Mouse (Mus musculus) embryonic facial prominence, embryonic 11.5 days (tissue): ENCODE data around the gene Epb41l3. TPM values are rescaled to one million over a fixed set of nuclear protein-coding genes. Genes with fewer than 3 reads are reported as not detected.

ENCODE experiments used
- ATAC-seq: fragments of 200-750 bp; cut with Nextera tagmentation; replicated peaks from 2 replicates; pipeline ENCODE4 v1.8.0; 2017; ENCODE audit warnings: low read depth; ENCODE audit not compliant: insufficient number of reproducible peaks, low FRiP score, low TSS enrichment
- DNase-seq: peaks from one replicate; pipeline ENCODE4 v3.0.0-alpha.2; 2015; ENCODE audit warnings: low spot score
- H3K27ac ChIP-seq: fragments of 300-500 bp; sonication (generic); replicated peaks from 2 replicates; pipeline ENCODE4 v1.5.1; 2014; ENCODE audit warnings: mild to moderate bottlenecking, low read depth, low read length, control low read depth
- H3K27me3 ChIP-seq: fragments of 300-500 bp; sonication (generic); 2 replicates; pipeline ENCODE4 v1.6.1; 2014; ENCODE audit warnings: mild to moderate bottlenecking, low read length, moderate library complexity, mixed read lengths; ENCODE audit not compliant: control insufficient read depth, insufficient read depth
- H3K36me3 ChIP-seq: fragments of 300-500 bp; sonication (generic); replicated peaks from 2 replicates; pipeline ENCODE4 v1.6.1; 2014; ENCODE audit warnings: low read depth, mild to moderate bottlenecking, low read length, moderate library complexity, mixed read lengths; ENCODE audit not compliant: control insufficient read depth, insufficient read depth
- H3K4me1 ChIP-seq: fragments of 300-500 bp; sonication (generic); 2 replicates; pipeline ENCODE4 v1.6.1; 2014; ENCODE audit warnings: low read length, mixed read lengths; ENCODE audit not compliant: control insufficient read depth, insufficient read depth
- H3K4me2 ChIP-seq: fragments of 300-500 bp; sonication (generic); 2 replicates; pipeline ENCODE4 v1.6.1; 2014; ENCODE audit warnings: low read depth, mild to moderate bottlenecking, control low read depth, low read length, moderate library complexity
- H3K4me3 ChIP-seq: fragments of 300-500 bp; sonication (generic); 2 replicates; pipeline ENCODE4 v1.5.1; 2014; ENCODE audit warnings: low read depth, low read length, control low read depth
- H3K9ac ChIP-seq: fragments of 300-500 bp; sonication (generic); replicated peaks from 2 replicates; pipeline ENCODE4 v1.6.1; 2014; ENCODE audit warnings: mild to moderate bottlenecking, control low read depth, low read length
- H3K9me3 ChIP-seq: fragments of 300-500 bp; sonication (generic); replicated peaks from 2 replicates; pipeline ENCODE4 v1.6.1; 2016; ENCODE audit warnings: mild to moderate bottlenecking, low read length, inconsistent platforms, mixed read lengths; ENCODE audit not compliant: control insufficient read depth
- WGBS: fragments of 180-500 bp; shearing (Covaris S2); extraction: QIAGEN DNeasy Blood & Tissue Kit; methylation state at CpG from one replicate; pipeline ENCODE4 v1.1.7; 2014; 5-methylcytosine and 5-hydroxymethylcytosine counted together
- polyA plus RNA-seq: library from polyadenylated mRNA; unstranded; fragments of >200 nt; fragmentation: Nextera tagmentation; extraction: Ambion mirVana; gene quantifications from 2 replicates; pipeline ENCODE4 v1.2.1, GENCODE M21; 2014

Gene Epb41l3
- 124 and 136 TPM in 2 replicates for polyA plus RNA-seq

GRCm38 (mm10) chr17:69075501-69076237 is at the start of gene Epb41l3:
TSS of gene Epb41l3 (plus strand) at chr17:69075683.
- under 1% methylated on average over 47 of the region's 47 CpGs for WGBS
- no peaks in the 10 kb centered on the region; the same call in 1 of the 2 replicates for H3K4me1 ChIP-seq
- DNase-seq (peak; percentile 88), ATAC-seq (peak; percentile 91)
- H3K36me3 ChIP-seq = no peaks in the 10 kb centered on the region
- H3K27ac ChIP-seq = no peak within 1 kb of the TSS
- peak within 1 kb of the TSS; percentile 44 for H3K4me3 ChIP-seq
- peak within 1 kb of the TSS; percentile 99 for H3K4me2 ChIP-seq
- peak within 1 kb of the TSS; percentile 34; the same call in 1 of the 2 replicates for H3K9ac ChIP-seq
- H3K9me3 ChIP-seq = no peaks in the 10 kb centered on the region
- H3K27me3 ChIP-seq = peaks cover 35% of the 10 kb centered on the region

- no peak overlapping the region for H3K4me2 ChIP-seq
- ATAC-seq (no peak), DNase-seq (no peak)
- WGBS = 74% methylated on average over 12 of the region's 12 CpGs
- H3K27me3 ChIP-seq = no peaks in the 10 kb centered on the region
- no peak overlapping the region for H3K27ac ChIP-seq
- 0 out of 2 replicates have a peak, but pooled peaks cover 3% of the 10 kb centered on the region for H3K9me3 ChIP-seq
- H3K4me1 ChIP-seq = no peaks in the 10 kb centered on the region
- H3K36me3 ChIP-seq = no peaks in the 10 kb centered on the region
- H3K4me3 ChIP-seq = no peak overlapping the region
- H3K9ac ChIP-seq = no peak overlapping the region
Measured at GRCm38 (mm10) chr17:69038760-69039675, 36.5 kb upstream of the Epb41l3 start.

GRCm38 (mm10) chr17:69041516-69041915 is 34.0 kb upstream of the Epb41l3 start:
- Histone ChIP-seq H3K27ac (no peak overlapping the region), H3K4me1 (no peaks in the 10 kb centered on the region), H3K9ac (no peak overlapping the region), H3K4me3 (no peak overlapping the region), H3K4me2 (no peak overlapping the region), H3K9me3 (0 out of 2 replicates have a peak, but pooled peaks cover 3% of the 10 kb centered on the region), H3K36me3 (no peaks in the 10 kb centered on the region), H3K27me3 (no peaks in the 10 kb centered on the region)
- no peak for ATAC-seq
- 86% methylated on average over 4 of the region's 4 CpGs for WGBS
- DNase-seq = no peak

GRCm38 (mm10) chr17:69048826-69049225 is 26.7 kb upstream of the Epb41l3 start:
- WGBS = 85% methylated on average over 3 of the region's 3 CpGs
- ATAC-seq = no peak

GRCm38 (mm10) chr17:69054029-69054428 is 21.5 kb upstream of the Epb41l3 start:
- Histone ChIP-seq H3K36me3 (no peaks in the 10 kb centered on the region), H3K4me3 (no peak overlapping the region), H3K27me3 (no peaks in the 10 kb centered on the region), H3K4me1 (no peaks in the 10 kb centered on the region), H3K9ac (no peak overlapping the region), H3K4me2 (no peak overlapping the region), H3K27ac (no peak overlapping the region), H3K9me3 (no peaks in the 10 kb centered on the region)
- no peak for DNase-seq
- no peak for ATAC-seq
- 85% methylated on average over 4 of the region's 4 CpGs for WGBS

More at GRCm38 (mm10) chr17:69048826-69049225, 26.7 kb upstream of the Epb41l3 start:
- Histone ChIP-seq H3K36me3 (no peaks in the 10 kb centered on the region), H3K4me1 (no peaks in the 10 kb centered on the region), H3K27me3 (no peaks in the 10 kb centered on the region), H3K9ac (no peak overlapping the region), H3K4me3 (no peak overlapping the region), H3K4me2 (no peak overlapping the region), H3K9me3 (0 out of 2 replicates have a peak, but pooled peaks cover under 1% of the 10 kb centered on the region), H3K27ac (no peak overlapping the region)
- no peak for DNase-seq

DNA sequence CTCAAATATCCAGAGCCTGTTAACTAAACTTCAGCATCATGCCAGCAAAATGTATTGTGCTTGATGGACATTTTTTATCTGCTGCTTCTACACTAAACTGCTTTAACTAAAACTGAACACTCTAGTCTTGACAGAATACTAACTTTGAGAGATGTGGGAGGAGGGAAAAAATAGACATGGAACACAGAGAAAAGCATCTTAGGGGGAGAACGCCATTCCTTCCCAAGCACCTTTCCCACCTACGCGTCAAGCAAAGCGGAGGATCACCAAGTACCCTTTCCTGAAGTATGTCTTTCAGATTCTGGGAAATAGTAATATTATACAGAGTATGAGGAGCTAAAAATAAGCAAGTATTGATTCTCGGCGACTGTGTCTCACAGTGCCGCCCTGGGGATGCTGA is 15.7 kb upstream of the Epb41l3 start:
- Histone ChIP-seq H3K9me3 (no peaks in the 10 kb centered on the region), H3K4me3 (no peak overlapping the region), H3K9ac (no peak overlapping the region), H3K36me3 (no peaks in the 10 kb centered on the region), H3K27ac (no peak overlapping the region), H3K4me1 (no peaks in the 10 kb centered on the region), H3K4me2 (no peak overlapping the region), H3K27me3 (no peaks in the 10 kb centered on the region)
- WGBS = 87% methylated on average over 7 of the region's 7 CpGs
- DNase-seq (no peak), ATAC-seq (no peak)

DNA sequence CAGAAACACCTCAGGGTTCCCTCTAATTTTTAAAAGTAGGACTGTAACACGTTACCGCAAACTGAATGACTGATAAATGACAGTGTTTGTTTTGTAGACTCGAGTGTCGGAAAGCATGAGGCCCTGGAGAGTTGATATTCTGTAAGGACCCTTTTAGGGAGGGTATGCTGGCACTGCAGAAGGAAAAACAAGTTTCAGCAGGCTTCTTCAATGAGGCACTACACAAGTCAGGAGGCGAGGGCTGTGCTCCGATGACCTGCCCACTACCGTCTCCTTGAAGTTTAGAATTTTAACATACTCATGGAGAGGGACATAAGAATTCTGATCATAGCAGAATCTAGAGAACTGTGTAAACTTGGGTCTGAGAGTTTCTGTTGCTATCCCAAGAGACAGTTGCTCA is 15.1 kb upstream of the Epb41l3 start:
- Histone ChIP-seq H3K4me2 (no peak overlapping the region), H3K27ac (no peak overlapping the region), H3K36me3 (no peaks in the 10 kb centered on the region), H3K4me3 (no peak overlapping the region), H3K27me3 (no peaks in the 10 kb centered on the region), H3K4me1 (no peaks in the 10 kb centered on the region), H3K9me3 (no peaks in the 10 kb centered on the region), H3K9ac (no peak overlapping the region)
- DNase-seq (no peak), ATAC-seq (no peak)
- WGBS = 80% methylated on average over 7 of the region's 7 CpGs
